Mouse (Mus musculus): ENCODE data around the gene Rhbdd3.

The Rhbdd3 gene

GRCm38 (mm10) chr11:5098736-5099542, at the start of gene Rhbdd3, which contains the start of gene Ewsr1:
Gene Rhbdd3, plus strand, starts transcription at chr11:5098926.
Gene Ewsr1, minus strand, starts transcription at chr11:5099266.
- CTCF ChIA-PET: interaction anchor here (0.6 to 0.9 kb wide), 6 partner anchors 12 to 111 kb away, joined by 3 to 9 read pairs (median 4); no protein-coding TSS in a partner anchor

- CTCF ChIA-PET: no interaction called here
Measured at GRCm38 (mm10) chr11:5051629-5052028, 47.1 kb upstream of the Rhbdd3 start.

- CTCF ChIA-PET: no interaction called here
Measured at GRCm38 (mm10) chr11:5052200-5052854, 46.4 kb upstream of the Rhbdd3 start.

GRCm38 (mm10) chr11:5054151-5054550, 44.6 kb upstream of the Rhbdd3 start:
- CTCF ChIA-PET: interaction anchor here (1.0 kb wide), 1 partner anchor 18 kb away, joined by 4 read pairs; no protein-coding TSS in a partner anchor

GRCm38 (mm10) chr11:5054874-5055273, 43.9 kb upstream of the Rhbdd3 start:
- CTCF ChIA-PET: no interaction called here

DNA sequence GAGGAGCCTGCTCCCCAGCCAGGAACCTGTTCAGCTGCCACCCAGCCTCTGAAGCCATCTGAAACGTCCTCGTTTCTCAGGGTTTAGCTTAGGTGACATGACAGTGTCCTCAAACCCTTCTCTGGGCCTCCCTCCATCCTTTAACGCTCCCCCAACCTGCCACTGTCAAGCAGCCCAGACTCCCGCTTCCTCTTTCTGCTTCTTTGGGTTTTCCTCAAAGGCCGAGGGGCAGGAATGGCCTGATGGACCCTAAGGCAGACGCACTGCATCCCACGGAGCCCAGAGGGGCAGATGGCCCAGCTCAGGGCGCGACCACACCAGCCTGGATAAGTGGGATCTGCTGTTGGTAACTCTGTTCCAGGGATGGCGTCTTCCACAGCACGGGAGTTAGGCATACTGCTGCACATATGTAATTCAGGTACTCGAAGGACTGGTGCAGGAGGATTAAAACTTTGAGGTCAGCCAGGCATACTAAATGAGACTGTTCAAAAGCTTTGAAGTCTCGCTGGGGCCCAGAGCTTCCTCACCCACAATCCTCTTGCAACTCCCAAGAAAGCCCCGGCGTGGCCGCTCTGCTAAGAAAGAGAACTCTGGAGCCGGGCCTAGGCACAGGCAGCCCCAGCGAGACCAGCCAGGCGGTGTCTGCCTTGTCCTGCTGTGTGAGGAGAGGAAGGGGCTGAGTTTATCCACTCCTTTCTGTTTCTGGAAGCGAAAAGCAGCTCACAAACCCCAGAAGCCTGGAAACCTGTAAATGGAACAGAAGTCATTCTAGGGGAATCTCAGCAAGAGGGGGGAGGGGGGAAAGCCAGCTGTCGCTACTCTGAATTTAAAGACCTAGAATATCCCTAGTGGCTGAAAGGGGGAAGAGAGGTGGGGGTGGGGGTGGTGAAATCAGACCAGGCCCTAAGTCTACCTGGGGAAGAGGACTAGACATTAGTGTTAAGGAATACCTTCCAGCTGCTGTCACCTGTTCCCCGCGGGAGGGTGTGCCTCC, 42.5 kb upstream of the Rhbdd3 start:
- CTCF ChIA-PET: interaction anchor here (0.6 kb wide), 2 partner anchors 452 to 1128 kb away, joined by 4 read pairs; no protein-coding TSS in a partner anchor

- CTCF ChIA-PET: interaction anchor here (0.6 kb wide), 1 partner anchor 451 kb away, joined by 4 read pairs; no protein-coding TSS in a partner anchor
Measured at GRCm38 (mm10) chr11:5057064-5057463, 41.7 kb upstream of the Rhbdd3 start.

DNA sequence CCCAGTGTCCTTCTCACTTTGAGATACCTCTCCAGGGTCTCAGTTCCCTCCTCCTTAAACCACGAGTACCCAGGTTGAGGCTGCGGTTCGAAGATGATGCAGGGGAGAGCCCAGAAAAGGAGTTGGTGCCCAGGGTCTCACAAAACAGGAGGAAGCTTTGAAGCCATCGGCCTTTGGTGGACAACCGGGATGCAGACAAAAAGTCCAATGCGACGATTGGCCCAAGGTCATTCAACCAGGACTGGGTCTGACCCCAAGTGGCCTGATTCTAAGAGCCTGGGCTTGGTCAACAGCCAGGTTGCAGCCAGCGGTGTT, 41.2 kb upstream of the Rhbdd3 start:
- CTCF ChIA-PET: no interaction called here

DNA sequence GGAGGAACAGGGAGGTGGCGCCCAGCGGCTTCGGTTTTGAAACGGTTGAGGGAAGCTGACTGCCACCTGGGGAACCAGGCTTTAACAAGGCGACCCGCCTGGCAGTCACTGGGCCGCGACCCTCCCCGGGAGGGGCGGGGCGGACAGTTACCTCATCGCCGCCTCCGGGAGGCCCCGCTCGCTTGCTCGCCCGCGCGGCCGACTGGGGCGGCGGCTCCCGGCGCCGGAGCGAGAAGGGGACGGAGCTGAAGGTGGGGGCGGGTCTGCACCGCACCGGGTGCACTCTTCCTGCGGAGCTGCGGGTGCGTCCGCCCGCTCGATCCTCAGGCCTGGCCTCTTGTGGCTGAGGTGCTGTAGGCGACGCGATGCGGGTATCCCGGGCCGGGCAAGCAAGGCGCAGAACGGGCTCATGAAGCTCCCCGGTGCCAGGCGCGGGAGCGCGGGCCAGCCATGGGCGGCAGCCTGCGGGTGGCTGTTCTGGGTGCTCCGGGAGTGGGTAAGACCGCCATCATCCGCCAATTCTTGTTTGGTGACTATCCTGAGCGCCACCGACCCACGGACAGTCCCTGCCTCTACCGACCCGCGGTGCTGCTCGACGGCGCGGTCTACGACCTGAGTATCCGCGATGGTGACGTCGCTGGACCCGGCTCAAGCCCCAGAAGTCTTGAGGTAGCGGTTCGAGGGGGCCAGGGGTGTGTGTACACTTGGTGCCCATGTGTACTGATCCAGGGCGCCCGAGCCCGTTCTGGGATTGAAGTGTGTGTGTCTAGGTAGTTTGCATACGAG, 40.7 kb upstream of the Rhbdd3 start, which contains the start of gene Rasl10a:
Rasl10a (plus strand) TSS at position 273 of the 786 bp plus-strand sequence.
- CTCF ChIA-PET: no interaction called here

- CTCF ChIA-PET: no interaction called here
Measured at GRCm38 (mm10) chr11:5058783-5059182, 39.9 kb upstream of the Rhbdd3 start.

DNA sequence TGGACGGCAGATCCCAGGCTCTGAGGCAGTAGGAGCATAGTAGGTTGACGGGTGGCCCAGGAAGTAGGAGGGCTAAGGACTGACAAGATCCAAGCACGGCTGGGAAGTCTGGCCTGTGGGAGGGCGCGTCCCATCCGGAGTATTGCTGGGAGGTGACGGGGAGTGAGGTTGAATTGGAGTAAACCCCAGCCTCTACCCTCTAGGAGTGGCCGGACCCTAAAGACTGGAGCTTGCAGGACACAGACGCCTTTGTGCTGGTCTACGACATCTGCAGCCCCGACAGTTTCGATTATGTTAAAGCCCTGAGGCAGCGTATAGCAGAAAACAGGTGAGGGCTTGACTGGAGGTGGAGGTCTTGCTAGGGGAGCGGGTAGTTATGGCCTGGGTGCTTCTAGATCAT, 39.5 kb upstream of the Rhbdd3 start:
- CTCF ChIA-PET: no interaction called here

- CTCF ChIA-PET: interaction anchor here (0.5 kb wide), 1 partner anchor 45 kb away, joined by 4 read pairs; no protein-coding TSS in a partner anchor
Measured at GRCm38 (mm10) chr11:5059704-5060156, 39.0 kb upstream of the Rhbdd3 start.

DNA sequence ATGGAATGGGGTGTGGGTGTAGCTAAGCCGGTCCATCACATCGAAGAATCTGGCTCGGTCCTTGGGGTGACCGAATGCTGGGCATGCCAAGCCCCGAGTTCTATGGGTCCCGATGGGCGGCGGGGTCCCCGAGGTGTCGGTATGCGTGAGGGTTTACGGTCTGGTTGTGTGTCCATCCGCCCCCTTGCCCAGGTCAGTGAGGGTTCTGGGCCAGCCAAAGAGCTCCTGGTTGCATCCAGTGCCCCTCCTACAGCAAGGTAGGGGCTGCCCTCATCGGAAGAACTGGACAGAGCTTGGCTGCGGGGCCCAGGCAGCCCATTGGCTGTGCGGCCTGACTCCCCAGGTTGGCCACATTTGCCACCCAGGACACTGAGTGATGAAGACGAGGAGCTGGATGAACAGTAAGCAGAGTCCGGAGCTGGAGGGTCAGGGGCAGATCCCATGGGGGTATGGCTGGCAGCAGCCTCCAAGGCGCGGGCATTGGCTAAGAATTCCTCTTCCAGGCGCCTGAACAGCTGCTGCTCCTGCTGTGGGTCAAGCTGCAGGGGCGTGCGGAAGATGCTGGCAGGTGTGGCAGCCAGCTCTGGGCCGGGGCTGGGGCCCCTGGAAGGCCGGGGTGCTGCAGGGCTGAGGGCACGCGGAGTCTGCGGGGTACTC, 37.8 kb upstream of the Rhbdd3 start:
- CTCF ChIA-PET: no interaction called here

GRCm38 (mm10) chr11:5061413-5062139, 37.1 kb upstream of the Rhbdd3 start:
- CTCF ChIA-PET: interaction anchor here (0.7 kb wide), 1 partner anchor 892 kb away, joined by 3 read pairs; no protein-coding TSS in a partner anchor

DNA sequence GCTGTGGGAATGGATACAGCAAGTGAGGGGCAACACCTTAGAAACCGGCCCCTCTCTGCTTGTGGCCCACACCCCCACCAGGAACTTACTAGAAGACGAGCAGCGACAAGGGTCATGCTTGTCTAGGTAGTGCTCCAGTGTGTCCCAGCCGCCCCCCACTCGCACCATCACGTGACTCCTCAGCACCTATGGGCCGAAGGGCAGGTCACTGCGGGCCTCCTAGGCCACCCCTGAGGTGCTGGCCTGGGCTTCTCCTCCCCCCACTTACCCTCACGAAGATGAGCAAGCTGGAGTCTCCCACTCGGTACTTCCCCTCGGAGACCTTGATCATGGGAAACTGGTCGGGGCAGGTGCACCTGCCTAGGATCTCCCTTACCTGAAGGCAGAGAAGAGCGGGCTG, 36.4 kb upstream of the Rhbdd3 start:
- CTCF ChIA-PET: interaction anchor here (0.6 to 1.1 kb wide), 3 partner anchors 16 to 179 kb away, joined by 3 to 4 read pairs (median 3); no protein-coding TSS in a partner anchor

GRCm38 (mm10) chr11:5062860-5063505, 35.7 kb upstream of the Rhbdd3 start:
- CTCF ChIA-PET: interaction anchor here (0.6 to 1.1 kb wide), 4 partner anchors 17 to 782 kb away, joined by 3 to 7 read pairs (median 4); no protein-coding TSS in a partner anchor

DNA sequence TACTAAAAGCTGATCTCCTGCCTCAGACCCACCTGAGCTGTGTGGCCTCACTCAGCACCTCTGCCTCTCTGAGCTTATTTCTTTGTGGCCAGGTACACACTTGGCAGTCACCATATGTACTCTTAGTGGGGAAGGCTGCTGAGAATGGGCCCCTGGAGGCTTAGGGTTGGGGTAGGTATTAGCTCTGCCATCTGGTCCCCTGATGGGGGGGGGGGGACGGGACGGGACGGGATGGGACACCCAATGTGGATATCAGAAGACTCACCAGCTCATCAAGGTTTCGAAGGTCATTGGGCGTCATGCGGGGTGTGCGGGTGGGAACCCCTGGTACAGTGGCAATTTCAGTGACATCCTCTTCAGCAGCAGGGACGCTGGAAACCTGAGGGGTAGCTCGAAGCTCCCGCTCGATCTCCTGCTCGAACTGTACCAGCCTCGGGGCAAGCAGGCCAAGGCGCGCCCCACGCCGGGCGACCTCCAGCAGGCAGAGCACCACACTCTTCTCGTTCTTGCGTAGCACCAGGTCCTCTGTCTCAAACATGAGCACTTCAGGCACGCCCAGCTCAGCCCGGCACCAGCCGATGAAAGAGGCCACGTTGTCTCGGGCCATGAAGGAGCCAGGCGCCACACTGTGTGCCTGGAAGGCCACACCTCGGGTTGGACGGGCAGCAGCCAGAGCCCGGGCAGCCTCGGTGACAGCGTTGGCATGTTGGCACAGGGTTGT, 35.0 kb upstream of the Rhbdd3 start:
- CTCF ChIA-PET: interaction anchor here (0.6 kb wide), 1 partner anchor 782 kb away, joined by 7 read pairs; no protein-coding TSS in a partner anchor

Measured in spleen, embryonic (tissue).